Mouse (Mus musculus) gastrocnemius, adult 18-20 months (tissue): Measurements from ENCODE around the gene Gse1. TPM values are rescaled to one million over a fixed set of nuclear protein-coding genes. Genes with fewer than 3 reads are reported as not detected.

Experiments used
- DNase-seq: peaks from one replicate; pipeline ENCODE4 v3.0.0; 2021; ENCODE audit warnings: low spot score
- total RNA-seq, 2 experiments: library from RNA; stranded (reverse); gene quantifications; 2 replicates each; pipeline ENCODE4 v1.2.3; 2021

The Gse1 gene
- total RNA-seq, 2 experiments from 2014 or later: 28.9 to 32.6 TPM

- DNase-seq: no peak
Measured at GRCm38 (mm10) chr8:120549321-120549921, 321.2 kb downstream of the Gse1 start.

DNA sequence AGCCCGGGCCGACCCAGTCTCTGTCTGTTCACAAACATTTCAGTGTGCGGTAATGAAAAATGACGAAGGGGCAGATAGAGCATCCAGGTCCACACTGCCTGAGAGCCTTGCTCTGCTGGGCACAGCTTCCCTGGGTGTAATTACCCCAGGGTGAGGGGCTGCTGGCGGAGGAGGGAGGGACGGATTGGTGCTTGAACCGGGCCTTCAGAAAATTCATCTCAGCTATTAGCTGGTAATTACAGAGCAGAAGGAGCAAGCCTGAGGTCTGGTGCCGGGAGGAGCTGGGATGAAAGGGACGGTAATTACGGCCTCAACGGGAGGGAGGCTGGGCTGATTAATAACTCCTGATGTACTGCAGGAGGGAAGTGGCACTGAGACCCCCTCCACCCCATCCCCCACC, 321.7 kb downstream of the Gse1 start:
- no peak for DNase-seq

DNA sequence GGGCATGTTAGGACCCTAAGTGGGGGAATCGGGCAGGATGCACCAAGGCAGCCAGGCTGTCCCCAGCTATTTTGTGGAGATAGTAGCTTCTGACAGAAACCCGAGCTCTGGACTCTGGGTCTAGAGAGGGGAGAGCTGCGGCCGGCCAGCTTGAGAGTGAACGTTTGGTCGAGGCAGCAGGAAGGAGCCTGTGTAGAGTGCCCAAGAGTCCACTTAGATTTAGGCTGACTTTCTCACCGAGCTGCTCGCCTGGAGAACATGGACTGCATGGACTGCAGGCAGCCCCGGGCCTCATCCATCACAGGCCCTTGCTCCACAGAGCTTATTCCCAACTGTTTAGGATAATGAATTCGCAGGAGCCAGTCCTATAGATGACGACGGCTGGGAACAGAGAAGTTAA, 322.2 kb downstream of the Gse1 start:
- no peak for DNase-seq

GRCm38 (mm10) chr8:120550937-120551676, 322.9 kb downstream of the Gse1 start:
- peak; percentile 58 for DNase-seq

GRCm38 (mm10) chr8:120551677-120551980, 323.4 kb downstream of the Gse1 start:
- DNase-seq: no peak

- DNase-seq: no peak
Measured at GRCm38 (mm10) chr8:120552509-120552908, 324.3 kb downstream of the Gse1 start.

DNA sequence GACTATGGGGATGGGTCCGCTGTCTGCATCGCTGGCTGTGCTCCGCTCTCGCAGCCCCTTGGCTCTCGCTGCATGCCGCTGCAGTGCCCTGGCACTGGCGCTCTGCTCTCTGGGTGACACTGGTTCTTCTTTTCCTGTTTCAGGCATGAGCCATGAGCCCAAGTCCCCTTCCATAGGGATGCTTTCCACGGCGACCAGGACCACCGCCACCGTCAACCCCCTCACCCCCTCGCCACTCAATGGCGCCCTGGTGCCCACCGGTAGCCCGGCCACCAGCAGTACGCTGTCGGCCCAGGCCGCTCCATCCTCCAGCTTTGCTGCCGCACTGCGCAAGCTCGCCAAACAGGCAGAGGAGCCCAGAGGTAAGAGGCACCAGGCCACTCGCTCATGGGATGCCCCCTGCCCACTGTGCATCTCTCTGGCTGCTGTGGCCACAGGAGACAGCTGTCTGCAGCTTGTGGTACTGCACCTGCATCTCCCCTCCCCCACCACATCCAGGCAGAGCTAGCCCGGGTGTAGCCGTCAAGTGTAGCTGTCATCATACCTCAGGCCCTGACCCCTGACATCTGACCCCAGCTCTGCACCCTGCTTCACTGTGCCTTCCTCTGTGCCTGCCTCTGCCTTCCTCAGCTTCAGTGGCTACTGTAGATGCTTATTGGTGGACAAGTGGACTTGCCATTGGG, 325.3 kb downstream of the Gse1 start:
- DNase-seq: no peak

- DNase-seq: peak; percentile 55
Measured at GRCm38 (mm10) chr8:120554466-120555039, 326.3 kb downstream of the Gse1 start.

- DNase-seq: no peak
Measured at GRCm38 (mm10) chr8:120556198-120556892, 328.1 kb downstream of the Gse1 start.

GRCm38 (mm10) chr8:120557170-120557965, 329.1 kb downstream of the Gse1 start:
- DNase-seq: no peak

DNA sequence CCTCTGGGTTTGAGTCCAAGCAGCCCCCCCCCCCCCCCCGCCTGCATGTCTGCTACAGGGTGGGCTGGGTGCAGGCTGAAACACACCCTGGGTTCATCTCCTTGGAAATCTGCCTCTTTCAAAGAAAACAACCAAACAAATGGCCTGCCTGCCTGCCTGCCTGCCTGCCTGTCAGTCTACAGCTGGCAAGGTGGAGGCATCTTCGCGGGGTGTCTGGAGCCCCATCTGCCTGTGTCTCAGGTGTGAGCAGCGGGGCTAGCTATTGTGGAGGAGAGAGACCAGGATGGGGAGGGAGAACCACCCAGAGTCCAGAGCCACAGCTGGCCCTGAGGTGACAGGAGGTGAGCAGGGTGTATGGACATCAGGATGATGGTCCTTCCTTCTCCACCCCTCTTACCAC, 329.9 kb downstream of the Gse1 start:
- no peak for DNase-seq

- no peak for DNase-seq
Measured at GRCm38 (mm10) chr8:120559654-120560053, 331.4 kb downstream of the Gse1 start.

- no peak for DNase-seq
Measured at GRCm38 (mm10) chr8:120560535-120560934, 332.3 kb downstream of the Gse1 start.

- no peak for DNase-seq
Measured at GRCm38 (mm10) chr8:120561539-120562435, 333.5 kb downstream of the Gse1 start.

GRCm38 (mm10) chr8:120562680-120563347, 334.6 kb downstream of the Gse1 start:
- no peak for DNase-seq

GRCm38 (mm10) chr8:120563348-120563724, 335.1 kb downstream of the Gse1 start:
- DNase-seq: no peak

GRCm38 (mm10) chr8:120563851-120564837, 335.9 kb downstream of the Gse1 start:
- peak; percentile 80 for DNase-seq

GRCm38 (mm10) chr8:120565151-120565711, 337.0 kb downstream of the Gse1 start:
- DNase-seq: no peak
